Mouse (Mus musculus): ENCODE results near the gene Sesn3. TPM values are rescaled to one million over a fixed set of nuclear protein-coding genes. Genes with fewer than 3 reads are reported as not detected.

Sesn3 gene
- total RNA-seq, 1 experiment from 2014 or later, result 71.9 TPM

GRCm38 (mm10) chr9:14381353-14382055 is 106.6 kb downstream of the Sesn3 start, which contains the start of gene Endod1:
Endod1 (minus strand) TSS chr9:14381507.
- ATAC-seq (ENCODE audit: extremely low read depth, insufficient number of reproducible peaks, low FRiP score, poor library complexity, severe bottlenecking), result no peak

GRCm38 (mm10) chr9:14382256-14382791 is 107.5 kb downstream of the Sesn3 start:
- ATAC-seq (ENCODE audit: extremely low read depth, insufficient number of reproducible peaks, low FRiP score, poor library complexity, severe bottlenecking), result no peak

Other genes with a start within 250 kb of the Sesn3 start
- gene Endod1, start 106.4 kb downstream of the Sesn3 start, total RNA-seq (2017), result 3.7 and 5.1 TPM in 2 replicates
- 0.61 TPM in 1 of 2 replicates, not detected in the other for gene Kdm4d, start 225.4 kb downstream of the Sesn3 start, total RNA-seq (2017)
- gene Cwc15, start 225.6 kb downstream of the Sesn3 start, total RNA-seq (2017), result 148 and 156 TPM in 2 replicates